Mouse (Mus musculus): ENCODE data around the gene Lrrc4c. TPM values are rescaled to one million over a fixed set of nuclear protein-coding genes. Genes with fewer than 3 reads are reported as not detected.

The Lrrc4c gene
- polyA plus RNA-seq, 1 experiment from 2014 or later, result 0.58 TPM

DNA sequence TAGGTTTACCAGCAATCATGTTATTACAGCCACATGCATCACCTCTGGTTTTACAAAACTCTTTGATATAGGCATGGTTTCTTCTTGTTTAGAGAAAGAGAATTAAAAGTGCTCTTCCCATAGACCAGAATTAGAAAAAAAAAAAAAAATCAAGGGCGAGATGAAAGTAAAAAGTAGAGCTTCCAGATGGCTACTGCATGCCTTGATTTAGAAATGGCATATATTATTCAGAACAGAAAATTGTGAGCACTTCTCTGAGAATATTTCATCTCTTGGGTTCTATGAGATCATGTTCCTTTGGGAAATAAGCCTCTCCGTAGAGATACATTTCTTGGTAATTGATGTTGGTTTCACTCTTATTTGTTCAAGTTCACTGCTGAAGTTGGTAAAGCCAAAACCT is 1322.0 kb downstream of the Lrrc4c start:
- Histone ChIP-seq H3K36me3 (ENCODE audit: control insufficient read depth, insufficient read depth, low read length) (no peaks in the 10 kb centered on the region), H3K9ac (ENCODE audit: low read depth, low read length) (no peak overlapping the region), H3K4me3 (ENCODE audit: low read length) (no peak overlapping the region), H3K4me2 (replicated peaks; ENCODE audit: low read depth, low read length) (no peak overlapping the region), H3K27me3 (ENCODE audit: control insufficient read depth, insufficient read depth, low read length) (no peaks in the 10 kb centered on the region), H3K4me1 (ENCODE audit: control insufficient read depth, insufficient read depth, low read length) (no peaks in the 10 kb centered on the region), H3K27ac (ENCODE audit: low read depth, low read length) (no peak overlapping the region), H3K9me3 (ENCODE audit: control insufficient read depth, low read length) (no peaks in the 10 kb centered on the region)
- ATAC-seq (ENCODE audit: low FRiP score, low TSS enrichment), result no peak
- WGBS, result 90% methylated on average over 2 of the region's 2 CpGs

DNA sequence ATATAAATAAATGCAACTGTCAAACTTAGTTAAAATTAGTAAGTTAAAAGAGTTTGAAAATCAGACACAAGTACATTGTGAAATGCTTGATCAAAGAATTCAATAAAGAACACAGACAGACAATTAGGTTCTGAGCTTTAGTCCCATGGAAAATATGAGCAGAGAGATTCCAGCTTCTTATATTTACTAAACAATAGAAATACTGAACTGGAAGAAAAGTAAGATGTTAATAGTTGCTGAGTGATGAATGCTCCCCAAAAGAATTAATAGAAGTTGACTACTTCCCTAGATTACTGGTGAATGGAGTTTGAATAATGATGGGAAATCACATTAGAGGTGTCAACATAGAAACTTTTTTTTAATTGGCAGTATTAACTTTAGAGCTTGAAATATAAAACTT is 1323.7 kb downstream of the Lrrc4c start:
- Histone ChIP-seq H3K4me1 (ENCODE audit: control insufficient read depth, insufficient read depth, low read length) (no peaks in the 10 kb centered on the region), H3K9ac (ENCODE audit: low read depth, low read length) (no peak overlapping the region), H3K36me3 (ENCODE audit: control insufficient read depth, insufficient read depth, low read length) (no peaks in the 10 kb centered on the region), H3K4me2 (replicated peaks; ENCODE audit: low read depth, low read length) (no peak overlapping the region), H3K27ac (ENCODE audit: low read depth, low read length) (no peak overlapping the region), H3K9me3 (ENCODE audit: control insufficient read depth, low read length) (peaks cover 6% of the 10 kb centered on the region; the same call in 1 of the 2 replicates), H3K4me3 (ENCODE audit: low read length) (no peak overlapping the region), H3K27me3 (ENCODE audit: control insufficient read depth, insufficient read depth, low read length) (no peaks in the 10 kb centered on the region)
- ATAC-seq (ENCODE audit: low FRiP score, low TSS enrichment), result no peak

DNA sequence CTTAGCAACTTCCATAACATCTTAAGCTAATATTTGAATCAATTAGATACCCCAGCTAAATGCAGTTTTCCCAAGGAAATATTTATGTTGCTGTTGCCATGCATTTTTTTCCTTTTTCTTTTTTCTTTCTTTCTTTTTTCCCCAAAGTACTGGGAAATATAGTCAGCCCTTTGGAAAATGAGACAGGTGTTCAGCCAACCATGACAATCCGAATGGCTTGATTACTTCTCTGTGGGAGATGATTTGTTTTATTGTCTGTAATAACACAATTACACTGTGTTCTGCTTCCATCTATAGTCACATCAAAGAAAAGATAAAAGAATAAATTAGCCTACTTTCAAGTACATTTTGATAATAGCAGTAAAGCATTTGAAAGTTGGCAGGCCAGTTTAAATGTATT is 1334.7 kb downstream of the Lrrc4c start:
- no peaks in the 10 kb centered on the region for H3K9me3 ChIP-seq (ENCODE audit: control insufficient read depth, low read length)
- no peak overlapping the region for H3K9ac ChIP-seq (ENCODE audit: low read depth, low read length)
- no peaks in the 10 kb centered on the region for H3K4me1 ChIP-seq (ENCODE audit: control insufficient read depth, insufficient read depth, low read length)
- H3K27me3 ChIP-seq (ENCODE audit: control insufficient read depth, insufficient read depth, low read length), result no peaks in the 10 kb centered on the region
- H3K4me3 ChIP-seq (ENCODE audit: low read length), result no peak overlapping the region
- no peaks in the 10 kb centered on the region for H3K36me3 ChIP-seq (ENCODE audit: control insufficient read depth, insufficient read depth, low read length)
- H3K4me2 ChIP-seq (replicated peaks; ENCODE audit: low read depth, low read length), result no peak overlapping the region
- WGBS, result 33% methylated on average over 1 of the region's 1 CpGs
- H3K27ac ChIP-seq (ENCODE audit: low read depth, low read length), result no peak overlapping the region
- no peak for ATAC-seq (ENCODE audit: low FRiP score, low TSS enrichment)

Small RNAs within 50 kb of the gene (microRNA-seq; reads per million reads assigned to microRNA genes)
- gene Gm44320, result not detected
